In the genomic region with DNA sequence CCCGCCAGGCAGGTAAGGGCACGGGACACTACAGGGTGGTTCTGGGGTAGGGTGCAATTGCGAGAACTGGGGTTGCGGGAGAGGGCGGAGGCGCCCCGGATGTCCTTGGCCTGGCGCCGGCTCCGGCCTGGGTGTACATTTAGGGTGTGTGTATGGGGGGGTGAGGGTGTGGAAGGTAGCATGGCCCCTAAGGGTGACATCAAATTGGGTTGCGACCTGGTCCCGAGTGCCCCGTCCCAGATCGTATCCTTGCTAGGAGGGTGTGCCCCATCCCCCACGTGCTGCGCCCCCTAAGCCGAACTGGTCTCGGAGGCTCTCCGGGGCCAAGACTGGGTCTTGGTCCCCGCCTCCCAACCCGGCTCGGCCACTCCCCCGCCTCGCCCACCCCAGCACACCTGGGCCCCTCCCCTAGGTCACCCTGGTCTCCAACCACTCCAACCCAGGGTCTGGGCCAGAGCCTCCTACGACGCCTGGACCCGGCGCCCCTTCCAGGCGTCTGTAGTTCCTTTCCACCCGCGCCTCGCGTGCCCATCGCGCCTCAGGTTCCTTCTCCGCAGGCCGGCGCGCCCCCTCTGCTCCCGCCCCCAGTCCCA, we compare ENCODE assay signal across 9 mouse cellular contexts. TPM values are rescaled to one million over a fixed set of nuclear protein-coding genes. Genes with fewer than 3 reads are reported as not detected.
DNase-seq lines count a peak whose midpoint lies in the region; ATAC-seq and TF ChIP-seq lines count a peak whose summit lies in the region.
"Had no signal": no experiment of that assay in that cellular context is flagged by ENCODE, and none has a peak within 500 bp of the region (broad histone marks: within the 10 kb centered on the region; RNA-seq: fewer than 3 reads in every experiment).

No protein-coding gene starts in this region.

- H3K9ac ChIP-seq in intestine, embryonic 16.5 days (ENCODE audit: low read depth, low read length) = peak overlapping the region; percentile 64
- peak overlapping the region; percentile 76 for H3K9ac ChIP-seq in midbrain, embryonic 16.5 days (ENCODE audit: low read depth, low read length)

- H3K4me3 ChIP-seq in left cerebral cortex, adult 2 months = peak overlapping the region; percentile 76
- peak overlapping the region; percentile 64 for H3K4me3 ChIP-seq in embryonic facial prominence, embryonic 10.5 days
- H3K4me3 ChIP-seq in intestine, embryonic 16.5 days (ENCODE audit: low read length) = peak overlapping the region; percentile 54
- H3K4me3 ChIP-seq in midbrain, embryonic 16.5 days (ENCODE audit: low read depth, low read length) = peak overlapping the region; percentile 69

- H3K4me2 ChIP-seq in intestine, embryonic 16.5 days (ENCODE audit: low read depth, low read length) = peak overlapping the region; percentile 98
- H3K4me2 ChIP-seq in midbrain, embryonic 16.5 days (ENCODE audit: low read length) = peak overlapping the region; percentile 91

- peak overlapping the region; percentile 96 for H3K27ac ChIP-seq in left cerebral cortex, adult 2 months
- H3K27ac ChIP-seq in embryonic facial prominence, embryonic 10.5 days (replicated peaks) = peak overlapping the region; percentile 79
- H3K27ac ChIP-seq in intestine, embryonic 16.5 days (ENCODE audit: low read length) = no peak overlapping the region
- H3K27ac ChIP-seq in midbrain, embryonic 16.5 days (ENCODE audit: low read length) = peak overlapping the region; percentile 77

- H3K36me3 ChIP-seq in embryonic facial prominence, embryonic 10.5 days (replicated peaks) = peaks cover 5% of the 10 kb centered on the region; the same call in 1 of the 2 replicates
- H3K36me3 ChIP-seq in intestine, embryonic 16.5 days (ENCODE audit: control insufficient read depth, insufficient read depth, low read length) = no peaks in the 10 kb centered on the region
- peaks cover 12% of the 10 kb centered on the region for H3K36me3 ChIP-seq in midbrain, embryonic 16.5 days (ENCODE audit: control insufficient read depth, insufficient read depth, low read length)

- intact Hi-C loops in left cerebral cortex, adult 2 months (cut with DNase I) = loop anchor here (2.0 kb wide), 1 partner anchor 42 kb away; no protein-coding TSS in a partner anchor

- no peak for TF ChIP-seq CTCF in left cerebral cortex, adult 2 months (IDR thresholded peaks at IDR 0.05)

- peak; percentile 19; the same call in 1 of the 2 replicates for ATAC-seq in intestine, embryonic 16.5 days
- ATAC-seq in midbrain, embryonic 16.5 days = peak; percentile 9

- peaks cover 80% of the 10 kb centered on the region for H3K27me3 ChIP-seq in embryonic facial prominence, embryonic 10.5 days (replicated peaks; ENCODE audit: low read depth, poor library complexity, severe bottlenecking)
- peaks cover 15% of the 10 kb centered on the region; the same call in 1 of the 2 replicates for H3K27me3 ChIP-seq in intestine, embryonic 16.5 days (replicated peaks; ENCODE audit: control insufficient read depth, insufficient read depth, low read length)
- H3K27me3 ChIP-seq in midbrain, embryonic 16.5 days (ENCODE audit: control insufficient read depth, insufficient read depth, low read depth, low read length) = no peaks in the 10 kb centered on the region

- H3K4me1 ChIP-seq in embryonic facial prominence, embryonic 10.5 days = peaks cover 46% of the 10 kb centered on the region
- H3K4me1 ChIP-seq in intestine, embryonic 16.5 days (ENCODE audit: control insufficient read depth, insufficient read depth, low read length) = peaks cover 20% of the 10 kb centered on the region
- peaks cover 17% of the 10 kb centered on the region for H3K4me1 ChIP-seq in midbrain, embryonic 16.5 days (ENCODE audit: control insufficient read depth, insufficient read depth, low read length)

- no peaks in the 10 kb centered on the region for H3K9me3 ChIP-seq in embryonic facial prominence, embryonic 10.5 days
- no peaks in the 10 kb centered on the region for H3K9me3 ChIP-seq in intestine, embryonic 16.5 days (ENCODE audit: control insufficient read depth, low read length)
- H3K9me3 ChIP-seq in midbrain, embryonic 16.5 days (replicated peaks; ENCODE audit: control insufficient read depth, low read length, poor library complexity, severe bottlenecking) = no peaks in the 10 kb centered on the region

- no peak for DNase-seq in left cerebral cortex, adult 2 months (ENCODE audit: extremely low spot score in 1 of 2, low spot score in 2 of 2)
- no peak for DNase-seq in left cerebral cortex, adult 11 months (ENCODE audit: low spot score)
- DNase-seq in R1 (ENCODE audit: low read depth, low spot score) = peak; percentile 58
- no peak for DNase-seq in embryonic facial prominence, embryonic 10.5 days (ENCODE audit: low spot score)
- DNase-seq in thymus, postnatal 0 days (ENCODE audit: low spot score) = no peak
- DNase-seq in layer of hippocampus, adult 8-10 months (ENCODE audit: low spot score in 2 of 2) = no peak

- WGBS in embryonic facial prominence, embryonic 10.5 days = under 1% methylated on average over 40 of the region's 40 CpGs
- under 1% methylated on average over 33 of the region's 40 CpGs for WGBS in intestine, embryonic 16.5 days
- under 1% methylated on average over 36 of the region's 40 CpGs for WGBS in midbrain, embryonic 16.5 days

RNA-seq across cellular contexts. Expression of a gene that starts 0.3 kb away (rescaled TPM):
- total RNA-seq in left cerebral cortex, adult 2 months (2021) = 100 to 1,000 TPM; 637 to 705 TPM
- 0.80 and 0.97 TPM in 2 replicates for polyA plus RNA-seq in embryonic facial prominence, embryonic 10.5 days (2016; fragmentation: Nextera tagmentation; extraction: Ambion mirVana)
- polyA plus RNA-seq in intestine, embryonic 16.5 days (2015; fragmentation: Nextera tagmentation; extraction: Ambion mirVana) = 1.2 and 1.5 TPM in 2 replicates
- 35.6 and 36.8 TPM in 2 replicates for polyA plus RNA-seq in midbrain, embryonic 16.5 days (2015; fragmentation: Nextera tagmentation; extraction: Ambion mirVana)
- 0.14 and 0.29 TPM in 2 replicates for polyA plus RNA-seq in thymus, postnatal 0 days (2015; fragmentation: Nextera tagmentation; extraction: Ambion mirVana)
- 100 to 1,000 TPM; 568 to 623 (median 583) TPM for total RNA-seq in layer of hippocampus, adult 8-10 months (2022)

RNA-seq across cellular contexts. Expression of a gene that starts 3.7 kb away (rescaled TPM):
- 1 to 10 TPM; 4.3 TPM for total RNA-seq in left cerebral cortex, adult 2 months (2021)
- polyA plus RNA-seq in embryonic facial prominence, embryonic 10.5 days (2016; fragmentation: Nextera tagmentation; extraction: Ambion mirVana) = 1.5 and 1.8 TPM in 2 replicates
- polyA plus RNA-seq in intestine, embryonic 16.5 days (2015; fragmentation: Nextera tagmentation; extraction: Ambion mirVana) = 6.7 and 7.1 TPM in 2 replicates
- polyA plus RNA-seq in midbrain, embryonic 16.5 days (2015; fragmentation: Nextera tagmentation; extraction: Ambion mirVana) = 4.0 and 4.2 TPM in 2 replicates
- polyA plus RNA-seq in thymus, postnatal 0 days (2015; fragmentation: Nextera tagmentation; extraction: Ambion mirVana) = 3.7 and 4.0 TPM in 2 replicates
- 1 to 10 TPM; 3.6 to 4.2 (median 3.6) TPM for total RNA-seq in layer of hippocampus, adult 8-10 months (2022)

RNA-seq across cellular contexts. Expression of a gene that starts 49.1 kb away (rescaled TPM):
- total RNA-seq in left cerebral cortex, adult 2 months (2021) = not detected
- polyA plus RNA-seq in embryonic facial prominence, embryonic 10.5 days (2016; fragmentation: Nextera tagmentation; extraction: Ambion mirVana) = not detected in 2 replicates
- not detected in 2 replicates for polyA plus RNA-seq in intestine, embryonic 16.5 days (2015; fragmentation: Nextera tagmentation; extraction: Ambion mirVana)
- polyA plus RNA-seq in midbrain, embryonic 16.5 days (2015; fragmentation: Nextera tagmentation; extraction: Ambion mirVana) = not detected in 2 replicates
- polyA plus RNA-seq in thymus, postnatal 0 days (2015; fragmentation: Nextera tagmentation; extraction: Ambion mirVana) = not detected in 2 replicates
- not detected for total RNA-seq in layer of hippocampus, adult 8-10 months (2022)
- total RNA-seq: neutrophil, adult 5-6 weeks had no signal

RNA-seq across cellular contexts. Expression of a gene that starts 53.2 kb away (rescaled TPM):
- total RNA-seq in left cerebral cortex, adult 2 months (2021) = not detected
- polyA plus RNA-seq in embryonic facial prominence, embryonic 10.5 days (2016; fragmentation: Nextera tagmentation; extraction: Ambion mirVana) = 0.16 TPM in 1 of 2 replicates, not detected in the other
- not detected in 2 replicates for polyA plus RNA-seq in intestine, embryonic 16.5 days (2015; fragmentation: Nextera tagmentation; extraction: Ambion mirVana)
- polyA plus RNA-seq in midbrain, embryonic 16.5 days (2015; fragmentation: Nextera tagmentation; extraction: Ambion mirVana) = 0.14 TPM in 1 of 2 replicates, not detected in the other
- polyA plus RNA-seq in thymus, postnatal 0 days (2015; fragmentation: Nextera tagmentation; extraction: Ambion mirVana) = 0.14 TPM in 2 replicates
- not detected for total RNA-seq in layer of hippocampus, adult 8-10 months (2022)
- total RNA-seq: neutrophil, adult 5-6 weeks had no signal

Comparison
In these comparisons a context has a peak if more than half of its experiments do, and no peak if none do; other contexts are left out.
1. RNA of a gene that starts 0.3 kb away (polyA plus RNA-seq): 35.6 to 36.8 TPM in midbrain, embryonic 16.5 days; 1.2 to 1.5 TPM in intestine, embryonic 16.5 days, 0.80 to 0.97 TPM in embryonic facial prominence, embryonic 10.5 days and 0.14 to 0.29 TPM in thymus, postnatal 0 days; every median in the first group is over 10 times any median in the second.
2. Peak in every context shown above with its lines, with median percentiles within 50 percentile points of each other: H3K4me3 ChIP-seq.